Mouse (Mus musculus) liver, embryonic 16.5 days (tissue): ENCODE measurements around the gene Tiam1. TPM values are rescaled to one million over a fixed set of nuclear protein-coding genes. Genes with fewer than 3 reads are reported as not detected.

Experiments used
- ATAC-seq: fragments of 200-750 bp; cut with Nextera tagmentation; 2 replicates; pipeline ENCODE4 v1.8.0; 2017; ENCODE audit warnings: low read depth, mild to moderate bottlenecking, moderate number of reproducible peaks, moderate library complexity
- H3K27ac ChIP-seq: fragments of 300-500 bp; sonication (generic); 2 replicates; pipeline ENCODE4 v1.5.1; 2014; ENCODE audit warnings: mild to moderate bottlenecking, low read length
- H3K27me3 ChIP-seq: fragments of 300-500 bp; sonication (generic); 2 replicates; pipeline ENCODE4 v1.6.1; 2014; ENCODE audit warnings: low read depth, low read length, mixed read lengths; ENCODE audit not compliant: control insufficient read depth, insufficient read depth
- H3K36me3 ChIP-seq: fragments of 300-500 bp; sonication (generic); 2 replicates; pipeline ENCODE4 v1.6.1; 2014; ENCODE audit warnings: mild to moderate bottlenecking; ENCODE audit not compliant: control insufficient read depth, insufficient read depth
- H3K4me1 ChIP-seq: fragments of 300-500 bp; sonication (generic); 2 replicates; pipeline ENCODE4 v1.6.1; 2014; ENCODE audit warnings: low read depth, low read length, mixed read lengths; ENCODE audit not compliant: control insufficient read depth
- H3K4me2 ChIP-seq: fragments of 300-500 bp; sonication (generic); 2 replicates; pipeline ENCODE4 v1.6.1; 2014; ENCODE audit warnings: low read depth, low read length, mixed read lengths
- H3K4me3 ChIP-seq: fragments of 300-500 bp; sonication (generic); 2 replicates; pipeline ENCODE4 v1.5.1; 2014; ENCODE audit warnings: low read depth, mild to moderate bottlenecking, low read length
- H3K9ac ChIP-seq: fragments of 300-500 bp; sonication (generic); 2 replicates; pipeline ENCODE4 v1.6.1; 2014; ENCODE audit warnings: low read depth, low read length
- H3K9me3 ChIP-seq: fragments of 300-500 bp; sonication (generic); replicated peaks from 2 replicates; pipeline ENCODE4 v1.6.1; 2016; ENCODE audit warnings: low read length; ENCODE audit not compliant: control insufficient read depth
- WGBS: fragments of 180-500 bp; shearing (Covaris S2); extraction: QIAGEN DNeasy Blood & Tissue Kit; methylation state at CpG from one replicate; pipeline ENCODE4 v1.1.7; 2014; ENCODE audit not compliant: insufficient replicate concordance; 5-methylcytosine and 5-hydroxymethylcytosine counted together
- polyA plus RNA-seq: library from polyadenylated mRNA; unstranded; fragments of >200 nt; fragmentation: Nextera tagmentation; extraction: Ambion mirVana; gene quantifications from 2 replicates; pipeline ENCODE4 v1.2.1, GENCODE M21; 2015

The Tiam1 gene
- polyA plus RNA-seq, 1 experiment from 2014 or later, result 4.2 TPM

DNA sequence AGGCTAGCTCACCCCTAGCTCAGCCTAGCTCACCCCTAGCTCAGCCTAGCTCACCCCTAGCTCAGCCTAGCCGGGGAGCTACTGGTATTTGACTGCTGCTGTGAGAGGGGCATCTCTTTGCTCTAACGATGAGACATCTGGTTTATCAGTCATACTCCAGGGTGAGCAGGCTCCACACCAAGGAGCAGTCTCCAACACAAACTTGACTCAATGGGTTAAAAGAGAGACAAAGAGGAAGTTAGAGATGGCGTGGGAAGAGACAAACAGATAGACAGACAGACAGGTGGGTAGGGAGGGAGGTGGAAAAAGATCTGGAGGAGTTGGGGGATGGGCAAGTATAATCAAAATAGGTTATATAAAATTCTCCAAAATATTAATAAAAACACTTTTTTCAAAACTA, 275.1 kb downstream of the Tiam1 start:
- H3K9me3 ChIP-seq, result no peaks in the 10 kb centered on the region
- ATAC-seq, result no peak
- H3K36me3 ChIP-seq, result no peaks in the 10 kb centered on the region; the same call in 1 of the 2 replicates
- peaks cover 7% of the 10 kb centered on the region; the same call in 1 of the 2 replicates for H3K4me1 ChIP-seq
- WGBS, result 23% methylated on average over 3 of the region's 3 CpGs
- no peak overlapping the region for H3K4me2 ChIP-seq
- H3K4me3 ChIP-seq, result no peak overlapping the region
- no peaks in the 10 kb centered on the region for H3K27me3 ChIP-seq
- no peak overlapping the region for H3K9ac ChIP-seq
- no peak overlapping the region for H3K27ac ChIP-seq

DNA sequence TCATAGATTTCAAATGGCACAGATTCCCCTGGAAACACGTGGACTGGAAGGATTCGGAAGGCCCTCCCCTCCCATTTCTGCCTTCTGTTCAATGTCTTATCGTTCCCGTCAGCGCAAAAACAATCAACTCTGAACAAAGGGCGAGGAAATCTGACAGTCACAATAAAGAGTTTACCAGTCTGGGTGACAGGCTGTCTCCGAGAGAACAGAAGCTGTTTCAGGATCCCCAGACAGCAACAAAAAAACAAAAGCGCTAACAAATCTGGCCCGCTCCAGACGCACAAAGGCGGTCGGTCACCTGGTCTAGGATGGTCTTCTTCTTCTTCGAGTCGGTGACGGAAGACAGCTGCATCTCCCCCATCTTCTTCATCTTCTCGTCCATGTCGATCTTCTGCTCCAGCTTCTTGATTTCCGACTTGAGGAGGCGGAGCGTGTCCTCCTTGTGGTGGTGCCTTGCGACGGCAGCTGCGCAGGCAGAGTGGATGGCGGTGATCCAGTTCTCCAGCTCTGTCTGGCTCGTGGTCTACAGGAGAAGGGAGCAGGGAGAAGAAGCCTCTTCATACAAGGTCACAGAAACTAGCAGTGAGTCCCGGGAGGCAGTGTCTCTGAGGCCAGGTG, 276.2 kb downstream of the Tiam1 start:
- H3K4me1 ChIP-seq, result peaks cover 4% of the 10 kb centered on the region; the same call in 1 of the 2 replicates
- H3K27ac ChIP-seq, result no peak overlapping the region
- H3K27me3 ChIP-seq, result no peaks in the 10 kb centered on the region
- no peak for ATAC-seq
- no peak overlapping the region for H3K4me2 ChIP-seq
- H3K36me3 ChIP-seq, result no peaks in the 10 kb centered on the region; the same call in 1 of the 2 replicates
- no peak overlapping the region for H3K4me3 ChIP-seq
- WGBS, result 84% methylated on average over 26 of the region's 26 CpGs
- H3K9me3 ChIP-seq, result no peaks in the 10 kb centered on the region
- no peak overlapping the region for H3K9ac ChIP-seq

GRCm38 (mm10) chr16:89865136-89865535, 278.4 kb downstream of the Tiam1 start:
- WGBS, result 88% methylated on average over 17 of the region's 17 CpGs
- Histone ChIP-seq H3K4me2 (no peak overlapping the region), H3K9ac (no peak overlapping the region), H3K4me3 (no peak overlapping the region), H3K9me3 (no peaks in the 10 kb centered on the region), H3K27ac (no peak overlapping the region), H3K27me3 (no peaks in the 10 kb centered on the region), H3K4me1 (no peaks in the 10 kb centered on the region), H3K36me3 (no peaks in the 10 kb centered on the region; the same call in 1 of the 2 replicates)
- no peak for ATAC-seq

GRCm38 (mm10) chr16:89864710-89865109, 278.9 kb downstream of the Tiam1 start:
- no peaks in the 10 kb centered on the region; the same call in 1 of the 2 replicates for H3K36me3 ChIP-seq

DNA sequence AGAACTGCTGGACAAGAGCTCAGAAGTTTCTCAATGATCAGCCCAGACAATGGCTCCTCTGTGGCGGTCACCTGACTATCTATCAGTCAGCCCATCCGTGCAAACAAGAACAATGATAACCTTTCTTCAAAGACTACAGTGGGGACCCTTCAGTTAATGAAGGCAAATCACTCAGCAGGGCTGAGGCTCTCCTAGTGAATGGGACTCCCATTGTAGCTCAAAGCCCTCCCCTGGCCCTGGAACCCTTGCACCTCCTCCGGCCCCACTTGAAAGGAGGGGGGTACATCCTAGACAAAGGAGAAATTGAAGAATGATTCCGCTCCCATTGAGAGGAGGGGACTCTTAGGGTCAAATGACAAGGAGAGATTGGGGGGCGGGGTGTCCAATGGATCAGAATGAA, 280.3 kb downstream of the Tiam1 start:
- Histone ChIP-seq H3K9ac (no peak overlapping the region), H3K4me2 (no peak overlapping the region), H3K27me3 (no peaks in the 10 kb centered on the region), H3K4me3 (no peak overlapping the region), H3K9me3 (no peaks in the 10 kb centered on the region), H3K36me3 (no peaks in the 10 kb centered on the region; the same call in 1 of the 2 replicates), H3K27ac (no peak overlapping the region), H3K4me1 (no peaks in the 10 kb centered on the region)
- no peak for ATAC-seq
- WGBS, result 59% methylated on average over 5 of the region's 5 CpGs

More at GRCm38 (mm10) chr16:89864710-89865109, 278.9 kb downstream of the Tiam1 start:
- no peak overlapping the region for H3K4me2 ChIP-seq
- H3K9ac ChIP-seq, result no peak overlapping the region
- WGBS, result 67% methylated on average over 3 of the region's 3 CpGs
- no peak for ATAC-seq
- no peaks in the 10 kb centered on the region for H3K9me3 ChIP-seq
- no peak overlapping the region for H3K27ac ChIP-seq
- H3K4me3 ChIP-seq, result no peak overlapping the region
- no peaks in the 10 kb centered on the region for H3K27me3 ChIP-seq
- no peaks in the 10 kb centered on the region for H3K4me1 ChIP-seq

DNA sequence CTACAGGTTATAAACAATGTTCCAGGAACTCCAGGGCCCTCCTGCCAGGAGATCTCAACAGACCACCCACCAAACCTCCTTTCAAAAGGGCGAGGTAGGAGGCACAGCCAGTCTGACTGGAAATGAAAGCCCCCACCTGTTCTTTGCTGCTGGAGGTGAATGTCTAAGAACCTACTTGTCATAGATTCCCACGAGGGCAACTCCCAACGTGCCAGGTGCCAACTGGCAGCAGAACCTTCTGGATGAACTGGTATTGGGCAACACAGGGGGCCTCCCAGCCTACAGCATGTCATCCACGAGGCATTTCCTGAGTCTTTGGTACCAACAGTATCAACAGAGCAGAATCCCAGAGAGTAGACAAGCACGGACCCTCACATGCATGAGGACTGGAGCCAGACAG, 282.0 kb downstream of the Tiam1 start:
- H3K27ac ChIP-seq, result no peak overlapping the region

DNA sequence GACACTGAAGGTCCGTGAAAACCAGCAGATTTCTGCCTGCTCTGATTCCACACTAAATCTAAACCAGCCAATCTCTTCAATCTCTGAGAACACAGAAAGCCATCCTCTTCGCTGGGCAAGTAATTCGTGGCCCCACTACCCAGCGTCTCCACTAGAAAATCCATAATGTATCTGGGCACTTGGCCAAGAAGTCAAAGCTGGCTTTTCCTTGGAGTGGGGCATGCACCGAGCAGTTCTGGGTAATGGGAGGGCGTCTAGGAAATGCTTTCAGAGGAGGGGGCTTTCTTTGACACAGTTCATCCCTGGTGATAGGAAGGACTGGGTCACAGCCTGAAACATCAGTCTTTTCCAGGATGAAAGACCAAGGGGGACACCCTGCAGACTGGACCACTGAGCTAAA, 282.9 kb downstream of the Tiam1 start:
- Histone ChIP-seq H3K36me3 (no peaks in the 10 kb centered on the region), H3K4me2 (no peak overlapping the region), H3K9ac (no peak overlapping the region), H3K4me3 (no peak overlapping the region), H3K27ac (no peak overlapping the region), H3K27me3 (no peaks in the 10 kb centered on the region), H3K4me1 (no peaks in the 10 kb centered on the region), H3K9me3 (no peaks in the 10 kb centered on the region)
- ATAC-seq, result no peak
- WGBS, result 73% methylated on average over 6 of the region's 6 CpGs

More for the DNA sequence above, 282.0 kb downstream of the Tiam1 start:
- H3K4me3 ChIP-seq, result no peak overlapping the region
- no peak overlapping the region for H3K9ac ChIP-seq
- ATAC-seq, result no peak
- no peaks in the 10 kb centered on the region for H3K36me3 ChIP-seq
- H3K4me2 ChIP-seq, result no peak overlapping the region
- no peaks in the 10 kb centered on the region for H3K9me3 ChIP-seq
- H3K27me3 ChIP-seq, result no peaks in the 10 kb centered on the region
- no peaks in the 10 kb centered on the region for H3K4me1 ChIP-seq
- 51% methylated on average over 5 of the region's 5 CpGs for WGBS

GRCm38 (mm10) chr16:89857666-89858065, 285.9 kb downstream of the Tiam1 start:
- WGBS, result 67% methylated on average over 3 of the region's 3 CpGs
- no peak overlapping the region for H3K4me2 ChIP-seq
- ATAC-seq, result no peak
- H3K36me3 ChIP-seq, result no peaks in the 10 kb centered on the region
- no peak overlapping the region for H3K27ac ChIP-seq
- H3K4me1 ChIP-seq, result no peaks in the 10 kb centered on the region
- no peaks in the 10 kb centered on the region for H3K9me3 ChIP-seq
- no peaks in the 10 kb centered on the region for H3K27me3 ChIP-seq
- no peak overlapping the region for H3K9ac ChIP-seq
- H3K4me3 ChIP-seq, result no peak overlapping the region

DNA sequence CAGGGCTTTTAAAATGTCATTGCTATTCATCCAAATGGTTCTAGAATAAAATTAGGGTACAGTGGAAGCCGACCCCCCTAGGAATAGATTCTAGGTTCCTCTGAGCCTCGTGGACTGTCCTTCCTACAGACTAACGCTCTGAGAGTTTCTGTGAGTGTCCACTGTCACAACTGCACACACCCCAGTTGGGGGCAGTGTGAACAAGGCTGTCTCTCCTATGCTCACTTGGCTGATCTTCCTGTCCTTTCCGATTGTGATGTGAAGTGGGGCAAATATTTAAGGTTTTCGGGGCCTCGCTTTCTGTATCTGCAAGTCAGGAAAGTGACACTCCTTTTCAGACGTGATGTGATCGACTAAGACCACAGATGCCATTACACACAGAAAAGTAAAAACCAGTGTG, 288.8 kb downstream of the Tiam1 start:
- WGBS, result 62% methylated on average over 8 of the region's 8 CpGs

More for the DNA sequence above, 288.8 kb downstream of the Tiam1 start:
- no peak overlapping the region for H3K4me3 ChIP-seq
- no peaks in the 10 kb centered on the region for H3K36me3 ChIP-seq
- H3K4me1 ChIP-seq, result no peaks in the 10 kb centered on the region
- no peak overlapping the region for H3K4me2 ChIP-seq
- ATAC-seq, result no peak
- H3K27ac ChIP-seq, result no peak overlapping the region
- H3K27me3 ChIP-seq, result no peaks in the 10 kb centered on the region
- H3K9ac ChIP-seq, result no peak overlapping the region
- no peaks in the 10 kb centered on the region for H3K9me3 ChIP-seq
